Comparison of ENCODE assay signal across 13 mouse cellular contexts in genomic region chr10:38703954-38704761, GRCm38 (mm10).
DNase-seq lines count a peak whose midpoint lies in the region; ATAC-seq and TF ChIP-seq lines count a peak whose summit lies in the region.
"Had no signal": no experiment of that assay in that cellular context is flagged by ENCODE, and none has a peak within 500 bp of the region (broad histone marks: within the 10 kb centered on the region; RNA-seq: fewer than 3 reads in every experiment).

No protein-coding gene starts in this region.

- no peaks in the 10 kb centered on the region for H3K27me3 ChIP-seq in stomach, embryonic 14.5 days (ENCODE audit: control insufficient read depth, insufficient read depth, low read length)
- H3K27me3 ChIP-seq in stomach, postnatal 0 days (ENCODE audit: control insufficient read depth, insufficient read depth, low read length): no peaks in the 10 kb centered on the region
- H3K27me3 ChIP-seq in limb, embryonic 11.5 days (ENCODE audit: control insufficient read depth, insufficient read depth, low read length): no peaks in the 10 kb centered on the region
- H3K27me3 ChIP-seq: forebrain, embryonic 12.5 days; midbrain, embryonic 12.5 days had no signal

- ATAC-seq in stomach, embryonic 14.5 days (ENCODE audit: insufficient number of reproducible peaks, insufficient read depth, low FRiP score, low read depth): 0 out of 2 replicates have a peak, but pooled peaks have one; percentile 23
- ATAC-seq in stomach, postnatal 0 days (ENCODE audit: low FRiP score, low TSS enrichment): no peak
- ATAC-seq in limb, embryonic 11.5 days (ENCODE audit: insufficient number of reproducible peaks, low FRiP score, low TSS enrichment, low read depth): peak; percentile 87

- H3K9ac ChIP-seq in stomach, embryonic 14.5 days (replicated peaks; ENCODE audit: low read depth, low read length): no peak overlapping the region
- no peak overlapping the region for H3K9ac ChIP-seq in stomach, postnatal 0 days (ENCODE audit: low read length)
- H3K9ac ChIP-seq in limb, embryonic 11.5 days (ENCODE audit: low read length): no peak overlapping the region
- H3K9ac ChIP-seq: forebrain, embryonic 12.5 days; midbrain, embryonic 12.5 days had no signal

- H3K36me3 ChIP-seq in stomach, embryonic 14.5 days (ENCODE audit: control insufficient read depth, insufficient read depth, low read length): no peaks in the 10 kb centered on the region
- no peaks in the 10 kb centered on the region for H3K36me3 ChIP-seq in stomach, postnatal 0 days (ENCODE audit: control insufficient read depth, insufficient read depth, low read length)
- no peaks in the 10 kb centered on the region for H3K36me3 ChIP-seq in limb, embryonic 11.5 days (ENCODE audit: control insufficient read depth, insufficient read depth, low read length)
- H3K36me3 ChIP-seq: forebrain, embryonic 12.5 days; midbrain, embryonic 12.5 days had no signal

- 61% methylated on average over 4 of the region's 4 CpGs for WGBS in stomach, embryonic 14.5 days
- WGBS in stomach, postnatal 0 days: 57% methylated on average over 4 of the region's 4 CpGs
- 63% methylated on average over 4 of the region's 4 CpGs for WGBS in limb, embryonic 11.5 days

- H3K4me2 ChIP-seq in stomach, embryonic 14.5 days (replicated peaks; ENCODE audit: low read depth, low read length): no peak overlapping the region
- H3K4me2 ChIP-seq in stomach, postnatal 0 days (replicated peaks; ENCODE audit: low read depth): no peak overlapping the region
- H3K4me2 ChIP-seq in limb, embryonic 11.5 days (ENCODE audit: low read depth, severe bottlenecking): no peak overlapping the region
- H3K4me2 ChIP-seq: forebrain, embryonic 12.5 days; midbrain, embryonic 12.5 days had no signal

- no peak for TF ChIP-seq CTCF in stomach, postnatal 0 days (IDR thresholded peaks at IDR 0.05; ENCODE audit: low read depth)

- no peak overlapping the region for H3K27ac ChIP-seq in stomach, embryonic 14.5 days (ENCODE audit: low read length)
- no peak overlapping the region for H3K27ac ChIP-seq in stomach, postnatal 0 days (replicated peaks)
- no peak overlapping the region for H3K27ac ChIP-seq in limb, embryonic 11.5 days (replicated peaks; ENCODE audit: low read depth, low read length)
- H3K27ac ChIP-seq: forebrain, embryonic 12.5 days; kidney, postnatal 0 days; midbrain, embryonic 12.5 days had no signal

- no peak overlapping the region for H3K4me3 ChIP-seq in stomach, embryonic 14.5 days (ENCODE audit: low read depth, low read length)
- H3K4me3 ChIP-seq in stomach, postnatal 0 days (ENCODE audit: low read depth, low read length): no peak overlapping the region
- H3K4me3 ChIP-seq in limb, embryonic 11.5 days (ENCODE audit: low read depth, low read length): no peak overlapping the region
- H3K4me3 ChIP-seq: forebrain, embryonic 12.5 days; midbrain, embryonic 12.5 days had no signal

- no peaks in the 10 kb centered on the region for H3K9me3 ChIP-seq in stomach, embryonic 14.5 days (ENCODE audit: control insufficient read depth, low read depth, low read length)
- no peaks in the 10 kb centered on the region for H3K9me3 ChIP-seq in stomach, postnatal 0 days (ENCODE audit: control insufficient read depth, low read length)
- H3K9me3 ChIP-seq in limb, embryonic 11.5 days (ENCODE audit: control insufficient read depth, low read length): no peaks in the 10 kb centered on the region
- H3K9me3 ChIP-seq: forebrain, embryonic 12.5 days; midbrain, embryonic 12.5 days had no signal

- DNase-seq in stomach, postnatal 0 days (ENCODE audit: low spot score): no peak
- peak; percentile 71 for DNase-seq in forelimb bud, embryonic 11.5 days (ENCODE audit: low read depth, low spot score)
- peak; percentile 38 for DNase-seq in limb, embryonic 11.5 days (ENCODE audit: low spot score)
- peak; percentile 52 for DNase-seq in skeletal muscle tissue, adult 2 months (ENCODE audit: low read depth, low spot score)
- no peak for DNase-seq in layer of hippocampus, postnatal 36 days
- DNase-seq in right cerebral cortex, adult 18-20 months: no peak
- DNase-seq in MN1 (ENCODE audit: low spot score): no peak
- DNase-seq: adrenal gland, postnatal 14 days; cerebellum, adult 18-20 months had no signal

- no peaks in the 10 kb centered on the region for H3K4me1 ChIP-seq in stomach, embryonic 14.5 days (ENCODE audit: control insufficient read depth, insufficient read depth, low read length)
- no peaks in the 10 kb centered on the region for H3K4me1 ChIP-seq in stomach, postnatal 0 days (replicated peaks; ENCODE audit: control insufficient read depth, insufficient read depth)
- no peaks in the 10 kb centered on the region for H3K4me1 ChIP-seq in limb, embryonic 11.5 days (ENCODE audit: control insufficient read depth, insufficient read depth, low read length)
- H3K4me1 ChIP-seq: forebrain, embryonic 12.5 days; midbrain, embryonic 12.5 days had no signal

- TF ChIP-seq EP300 in stomach, postnatal 0 days (optimal IDR thresholded peaks at IDR 0.05): no peak

Comparison
In these comparisons a context has a peak if more than half of its experiments do, and no peak if none do; other contexts are left out.
1. DNase-seq: peak in forelimb bud, embryonic 11.5 days (single experiment), limb, embryonic 11.5 days (single experiment) and skeletal muscle tissue, adult 2 months (single experiment); none in stomach, postnatal 0 days (single experiment), layer of hippocampus, postnatal 36 days (0 of 2), right cerebral cortex, adult 18-20 months (single experiment) and MN1 (single experiment).